Mouse (Mus musculus): ENCODE measurements around the gene Trappc4. TPM values are rescaled to one million over a fixed set of nuclear protein-coding genes. Genes with fewer than 3 reads are reported as not detected.
"Not testable (repeated sequence)": the region's sequence is repeated elsewhere in the genome, so short reads cannot be mapped to it uniquely, and the experiment has no call there.

The Trappc4 gene
- polyA plus RNA-seq, 1 experiment from 2014 or later, result 166 TPM

- H3K9ac ChIP-seq (replicated peaks; ENCODE audit: low read length), result peak overlapping the region; percentile 44
- not testable (repeated sequence) for H3K27me3 ChIP-seq (ENCODE audit: control insufficient read depth, insufficient read depth, low read length); H3K9me3 ChIP-seq (replicated peaks; ENCODE audit: control insufficient read depth, low read length); H3K4me1 ChIP-seq (ENCODE audit: control insufficient read depth, insufficient read depth, low read length); H3K36me3 ChIP-seq (replicated peaks; ENCODE audit: control insufficient read depth, insufficient read depth, low read depth, low read length); H3K27ac ChIP-seq (replicated peaks; ENCODE audit: low read depth, low read length); ATAC-seq (replicated peaks; ENCODE audit: insufficient number of reproducible peaks, low FRiP score, low TSS enrichment, low read depth); DNase-seq (ENCODE audit: low spot score)
- peak overlapping the region; percentile 38 for H3K4me2 ChIP-seq (ENCODE audit: low read depth, low read length)
- 41% methylated on average over 4 of the region's 4 CpGs for WGBS
- peak overlapping the region; percentile 87 for H3K4me3 ChIP-seq (ENCODE audit: low read depth, low read length)
These were observed 45.5 kb downstream of the Trappc4 start for GRCm38 (mm10) chr9:44361931-44362330.

GRCm38 (mm10) chr9:44361190-44361917 lies 46.0 kb downstream of the Trappc4 start, which contains the start of gene Vps11:
Vps11 (minus strand) TSS chr9:44361670.
- no peak within 1 kb of the TSS for H3K27ac ChIP-seq (replicated peaks; ENCODE audit: low read depth, low read length)
- H3K36me3 ChIP-seq (replicated peaks; ENCODE audit: control insufficient read depth, insufficient read depth, low read depth, low read length), result peaks cover 5% of the 10 kb centered on the region; the same call in 1 of the 2 replicates
- DNase-seq (ENCODE audit: low spot score) (peak; percentile 99), ATAC-seq (replicated peaks; ENCODE audit: insufficient number of reproducible peaks, low FRiP score, low TSS enrichment, low read depth) (peak; percentile 94)
- H3K9ac ChIP-seq (replicated peaks; ENCODE audit: low read length), result peak within 1 kb of the TSS; percentile 88
- H3K27me3 ChIP-seq (ENCODE audit: control insufficient read depth, insufficient read depth, low read length), result no peaks in the 10 kb centered on the region
- peak within 1 kb of the TSS; percentile 87 for H3K4me3 ChIP-seq (ENCODE audit: low read depth, low read length)
- H3K9me3 ChIP-seq (replicated peaks; ENCODE audit: control insufficient read depth, low read length), result no peaks in the 10 kb centered on the region
- H3K4me2 ChIP-seq (ENCODE audit: low read depth, low read length), result peak within 1 kb of the TSS; percentile 66
- WGBS, result 1% methylated on average over 44 of the region's 44 CpGs
- no peaks in the 10 kb centered on the region for H3K4me1 ChIP-seq (ENCODE audit: control insufficient read depth, insufficient read depth, low read length)

- Histone ChIP-seq H3K9ac (replicated peaks; ENCODE audit: low read length) (no peak overlapping the region), H3K36me3 (replicated peaks; ENCODE audit: control insufficient read depth, insufficient read depth, low read depth, low read length) (peaks cover 14% of the 10 kb centered on the region), H3K27me3 (ENCODE audit: control insufficient read depth, insufficient read depth, low read length) (no peaks in the 10 kb centered on the region), H3K4me1 (ENCODE audit: control insufficient read depth, insufficient read depth, low read length) (no peaks in the 10 kb centered on the region), H3K4me2 (ENCODE audit: low read depth, low read length) (no peak overlapping the region), H3K4me3 (ENCODE audit: low read depth, low read length) (no peak overlapping the region), H3K9me3 (replicated peaks; ENCODE audit: control insufficient read depth, low read length) (no peaks in the 10 kb centered on the region), H3K27ac (replicated peaks; ENCODE audit: low read depth, low read length) (no peak overlapping the region)
- ATAC-seq (replicated peaks; ENCODE audit: insufficient number of reproducible peaks, low FRiP score, low TSS enrichment, low read depth) (no peak), DNase-seq (ENCODE audit: low spot score) (peak; percentile 54)
- 80% methylated on average over 4 of the region's 4 CpGs for WGBS
These were observed 50.2 kb downstream of the Trappc4 start for GRCm38 (mm10) chr9:44357207-44357606.

Small RNA genes within 50 kb of the gene (microRNA-seq; reads per million reads assigned to microRNA genes)
- gene Mir7085 (ENCODE audit: borderline number of aligned reads), result not detected

Other genes starting within 250 kb of the Trappc4 start
- 16.4 and 17.4 TPM in 2 replicates for gene Cbl, start 173.6 kb downstream of the Trappc4 start, polyA plus RNA-seq (2014; fragmentation: Nextera tagmentation; extraction: Ambion mirVana)
- not detected in 2 replicates for gene Ccdc153, start 166.9 kb downstream of the Trappc4 start, polyA plus RNA-seq (2014; fragmentation: Nextera tagmentation; extraction: Ambion mirVana)
- not detected in 2 replicates for gene Pdzd3, start 156.1 kb downstream of the Trappc4 start, polyA plus RNA-seq (2014; fragmentation: Nextera tagmentation; extraction: Ambion mirVana)
- 2.6 TPM in 2 replicates for gene Nlrx1, start 139.0 kb downstream of the Trappc4 start, polyA plus RNA-seq (2014; fragmentation: Nextera tagmentation; extraction: Ambion mirVana)
- gene Abcg4, start 119.0 kb downstream of the Trappc4 start, polyA plus RNA-seq (2014; fragmentation: Nextera tagmentation; extraction: Ambion mirVana), result 1.6 and 2.0 TPM in 2 replicates
- 17.2 and 19.6 TPM in 2 replicates for gene Hinfp, start 101.9 kb downstream of the Trappc4 start, polyA plus RNA-seq (2014; fragmentation: Nextera tagmentation; extraction: Ambion mirVana)
- 5.8 and 7.5 TPM in 2 replicates for gene C2cd2l, start 87.3 kb downstream of the Trappc4 start, polyA plus RNA-seq (2014; fragmentation: Nextera tagmentation; extraction: Ambion mirVana)
- 51.3 and 60.6 TPM in 2 replicates for gene Dpagt1, start 81.6 kb downstream of the Trappc4 start, polyA plus RNA-seq (2014; fragmentation: Nextera tagmentation; extraction: Ambion mirVana)
- 412 and 427 TPM in 2 replicates for gene H2afx, start 72.9 kb downstream of the Trappc4 start, polyA plus RNA-seq (2014; fragmentation: Nextera tagmentation; extraction: Ambion mirVana)
- 152 and 161 TPM in 2 replicates for gene Hmbs, start 63.4 kb downstream of the Trappc4 start, polyA plus RNA-seq (2014; fragmentation: Nextera tagmentation; extraction: Ambion mirVana)
- 27.3 and 27.6 TPM in 2 replicates for gene Vps11, start 45.9 kb downstream of the Trappc4 start, polyA plus RNA-seq (2014; fragmentation: Nextera tagmentation; extraction: Ambion mirVana)
- 29.2 and 31.3 TPM in 2 replicates for gene Hyou1, start 28.1 kb downstream of the Trappc4 start, polyA plus RNA-seq (2014; fragmentation: Nextera tagmentation; extraction: Ambion mirVana)
- gene Slc37a4, start 10.7 kb downstream of the Trappc4 start, polyA plus RNA-seq (2014; fragmentation: Nextera tagmentation; extraction: Ambion mirVana), result 10.8 and 15.5 TPM in 2 replicates
- gene Rps25, start 461 bp downstream of the Trappc4 start, polyA plus RNA-seq (2014; fragmentation: Nextera tagmentation; extraction: Ambion mirVana), result 2,044 and 2,103 TPM in 2 replicates
- 20.3 and 27.6 TPM in 2 replicates for gene Ccdc84, start 11.0 kb upstream of the Trappc4 start, polyA plus RNA-seq (2014; fragmentation: Nextera tagmentation; extraction: Ambion mirVana)
- not detected in 2 replicates for gene Foxr1, start 33.5 kb upstream of the Trappc4 start, polyA plus RNA-seq (2014; fragmentation: Nextera tagmentation; extraction: Ambion mirVana)
- 0.59 and 1.3 TPM in 2 replicates for gene Upk2, start 47.4 kb upstream of the Trappc4 start, polyA plus RNA-seq (2014; fragmentation: Nextera tagmentation; extraction: Ambion mirVana)
- 10.3 and 11.8 TPM in 2 replicates for gene Bcl9l, start 75.2 kb upstream of the Trappc4 start, polyA plus RNA-seq (2014; fragmentation: Nextera tagmentation; extraction: Ambion mirVana)
- gene Cxcr5, start 154.3 kb upstream of the Trappc4 start, polyA plus RNA-seq (2014; fragmentation: Nextera tagmentation; extraction: Ambion mirVana), result 0.13 and 0.31 TPM in 2 replicates
- gene Ddx6, start 197.3 kb upstream of the Trappc4 start, polyA plus RNA-seq (2014; fragmentation: Nextera tagmentation; extraction: Ambion mirVana), result 14.0 and 15.4 TPM in 2 replicates